Mouse (Mus musculus) lung, embryonic 14.5 days (tissue): Measurements from ENCODE around the gene Nsun2. TPM values are rescaled to one million over a fixed set of nuclear protein-coding genes. Genes with fewer than 3 reads are reported as not detected.

Experiments used
- ATAC-seq: fragments of 200-750 bp; cut with Nextera tagmentation; 2 replicates; pipeline ENCODE4 v1.8.0; 2017; ENCODE audit warnings: mild to moderate bottlenecking, moderate TSS enrichment, moderate library complexity; ENCODE audit not compliant: insufficient read depth
- DNase-seq: peaks from one replicate; pipeline ENCODE4 v3.0.0-alpha.2; 2015
- H3K27ac ChIP-seq: fragments of 300-500 bp; sonication (generic); 2 replicates; pipeline ENCODE4 v1.5.1; 2014; ENCODE audit warnings: low read depth, mild to moderate bottlenecking, moderate library complexity
- H3K27me3 ChIP-seq: fragments of 300-500 bp; sonication (generic); 2 replicates; pipeline ENCODE4 v1.6.1; 2014; ENCODE audit warnings: low read length, control low read depth; ENCODE audit not compliant: insufficient read depth
- H3K36me3 ChIP-seq: fragments of 300-500 bp; sonication (generic); 2 replicates; pipeline ENCODE4 v1.6.1; 2014; ENCODE audit warnings: control low read depth; ENCODE audit not compliant: insufficient read depth
- H3K4me1 ChIP-seq: fragments of 300-500 bp; sonication (generic); 2 replicates; pipeline ENCODE4 v1.6.1; 2014; ENCODE audit warnings: antibody characterized with exemption, control low read depth; ENCODE audit not compliant: insufficient read depth
- H3K4me2 ChIP-seq: fragments of 300-500 bp; sonication (generic); 2 replicates; pipeline ENCODE4 v1.6.1; 2014; ENCODE audit warnings: mild to moderate bottlenecking
- H3K4me3 ChIP-seq: fragments of 300-500 bp; sonication (generic); 2 replicates; pipeline ENCODE4 v1.5.1; 2014; ENCODE audit warnings: low read depth, low read length
- H3K9ac ChIP-seq: fragments of 300-500 bp; sonication (generic); 2 replicates; pipeline ENCODE4 v1.6.1; 2014
- H3K9me3 ChIP-seq: fragments of 300-500 bp; sonication (generic); 2 replicates; pipeline ENCODE4 v1.6.1; 2016; ENCODE audit warnings: low read depth, low read length, control low read depth
- CTCF ChIP-seq: IDR thresholded peaks from 2 replicates; pipeline ENCODE4 v1.5.1; 2016; ENCODE audit warnings: antibody characterized with exemption, low read depth
- WGBS: fragments of 180-500 bp; shearing (Covaris S2); extraction: QIAGEN DNeasy Blood & Tissue Kit; methylation state at CpG from one replicate; pipeline ENCODE4 v1.1.7; 2014; 5-methylcytosine and 5-hydroxymethylcytosine counted together
- polyA plus RNA-seq: library from polyadenylated mRNA; unstranded; fragments of >200 nt; fragmentation: Nextera tagmentation; extraction: Ambion mirVana; gene quantifications from 2 replicates; pipeline ENCODE4 v1.2.1, GENCODE M21; 2014

Nsun2 gene
- polyA plus RNA-seq, 1 experiment from 2014 or later = 130 TPM

DNA sequence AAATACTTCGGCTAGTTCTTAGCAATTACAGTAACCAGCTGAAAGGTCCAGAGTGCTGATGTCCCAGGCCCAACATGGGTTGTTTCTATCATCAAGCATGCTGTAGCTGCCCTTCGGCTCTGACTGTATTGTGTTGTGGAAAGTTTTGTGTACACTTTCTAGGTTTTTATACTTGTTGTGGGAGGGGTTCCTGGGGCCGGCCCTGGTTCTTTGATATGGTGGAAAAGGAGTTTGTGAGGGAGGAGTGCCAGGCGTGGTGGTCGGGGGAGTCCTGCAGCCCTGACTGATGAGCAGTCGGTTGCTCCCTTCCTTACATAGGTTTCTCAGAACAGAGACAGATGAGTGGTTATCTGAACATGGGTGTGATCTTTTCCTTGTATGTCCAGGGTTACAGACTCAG, 103.3 kb downstream of the Nsun2 start:
- no peaks in the 10 kb centered on the region for H3K4me1 ChIP-seq
- H3K36me3 ChIP-seq = peaks cover 78% of the 10 kb centered on the region
- H3K4me2 ChIP-seq = no peak overlapping the region
- WGBS = 79% methylated on average over 6 of the region's 6 CpGs
- DNase-seq (no peak), ATAC-seq (no peak)
- TF ChIP-seq CTCF = no peak
- H3K9ac ChIP-seq = no peak overlapping the region
- H3K27ac ChIP-seq = no peak overlapping the region
- H3K27me3 ChIP-seq = no peaks in the 10 kb centered on the region
- H3K9me3 ChIP-seq = no peaks in the 10 kb centered on the region
- no peak overlapping the region for H3K4me3 ChIP-seq

DNA sequence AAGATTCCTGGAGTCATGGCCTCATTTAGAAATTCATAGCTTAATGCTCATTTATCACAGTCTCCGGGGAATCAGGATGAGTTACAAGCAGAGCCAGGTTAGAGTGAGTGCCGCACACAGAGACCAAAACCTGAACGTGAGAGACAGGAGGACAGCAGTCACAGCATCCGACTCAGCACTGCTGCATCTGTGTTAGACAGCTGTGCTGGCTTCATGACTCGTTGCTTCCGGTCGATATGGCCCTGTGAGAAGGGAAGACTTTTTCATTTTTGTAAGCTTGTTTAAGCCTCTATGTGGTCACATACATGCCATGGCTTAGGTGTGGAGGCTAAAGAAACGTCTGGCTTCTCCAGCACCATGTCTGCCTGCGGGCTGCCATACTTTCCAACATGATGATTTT, 104.1 kb downstream of the Nsun2 start:
- Histone ChIP-seq H3K4me3 (no peak overlapping the region), H3K9ac (no peak overlapping the region), H3K9me3 (no peaks in the 10 kb centered on the region), H3K4me1 (no peaks in the 10 kb centered on the region), H3K4me2 (no peak overlapping the region), H3K36me3 (peaks cover 70% of the 10 kb centered on the region), H3K27me3 (no peaks in the 10 kb centered on the region), H3K27ac (no peak overlapping the region)
- WGBS = 85% methylated on average over 9 of the region's 9 CpGs
- DNase-seq (no peak), ATAC-seq (no peak)
- no peak for TF ChIP-seq CTCF

GRCm38 (mm10) chr13:69638108-69638626, 104.6 kb downstream of the Nsun2 start:
- H3K4me1 ChIP-seq = no peaks in the 10 kb centered on the region
- WGBS = 78% methylated on average over 6 of the region's 6 CpGs
- H3K4me2 ChIP-seq = no peak overlapping the region
- ATAC-seq (no peak), DNase-seq (no peak)
- H3K4me3 ChIP-seq = no peak overlapping the region
- H3K27me3 ChIP-seq = no peaks in the 10 kb centered on the region
- peaks cover 65% of the 10 kb centered on the region for H3K36me3 ChIP-seq
- TF ChIP-seq CTCF = no peak
- H3K9ac ChIP-seq = no peak overlapping the region
- H3K27ac ChIP-seq = no peak overlapping the region
- H3K9me3 ChIP-seq = no peaks in the 10 kb centered on the region

DNA sequence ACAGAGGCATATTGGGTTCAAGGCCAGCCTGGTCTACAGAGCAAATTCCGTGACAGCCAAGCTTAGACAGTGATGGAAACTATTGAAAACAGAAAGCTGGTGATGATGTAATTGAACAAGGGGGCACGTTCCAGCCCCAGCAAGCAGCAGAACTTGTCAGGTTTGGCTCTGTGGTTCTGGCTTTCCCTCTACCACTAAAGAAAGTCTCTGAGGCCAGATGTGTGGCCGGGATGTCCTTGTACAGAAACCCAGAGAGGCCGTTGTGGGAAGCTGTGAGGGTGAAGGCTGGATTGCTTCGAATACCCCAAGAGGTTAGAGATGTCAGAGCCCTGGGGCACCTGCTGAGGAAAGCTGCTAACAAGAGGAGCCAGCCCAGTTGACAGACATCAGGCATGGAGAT, 105.7 kb downstream of the Nsun2 start:
- ATAC-seq = no peak
- no peaks in the 10 kb centered on the region for H3K9me3 ChIP-seq

GRCm38 (mm10) chr13:69640126-69640525, 106.6 kb downstream of the Nsun2 start:
- DNase-seq (no peak), ATAC-seq (no peak)
- Histone ChIP-seq H3K27ac (no peak overlapping the region), H3K9me3 (no peaks in the 10 kb centered on the region), H3K4me1 (no peaks in the 10 kb centered on the region), H3K4me2 (no peak overlapping the region), H3K36me3 (peaks cover 46% of the 10 kb centered on the region), H3K9ac (no peak overlapping the region), H3K27me3 (no peaks in the 10 kb centered on the region), H3K4me3 (no peak overlapping the region)
- TF ChIP-seq CTCF = no peak
- 95% methylated on average over 4 of the region's 4 CpGs for WGBS

More for the DNA sequence above, 105.7 kb downstream of the Nsun2 start:
- H3K4me2 ChIP-seq = no peak overlapping the region
- no peak overlapping the region for H3K9ac ChIP-seq
- no peak overlapping the region for H3K4me3 ChIP-seq
- 84% methylated on average over 5 of the region's 5 CpGs for WGBS
- no peaks in the 10 kb centered on the region for H3K4me1 ChIP-seq
- no peak overlapping the region for H3K27ac ChIP-seq
- TF ChIP-seq CTCF = no peak
- no peaks in the 10 kb centered on the region for H3K27me3 ChIP-seq
- peaks cover 54% of the 10 kb centered on the region for H3K36me3 ChIP-seq
- DNase-seq = no peak

- Histone ChIP-seq H3K9me3 (no peaks in the 10 kb centered on the region), H3K27me3 (no peaks in the 10 kb centered on the region), H3K4me3 (no peak overlapping the region), H3K4me2 (no peak overlapping the region), H3K9ac (no peak overlapping the region), H3K4me1 (no peaks in the 10 kb centered on the region), H3K36me3 (peaks cover 42% of the 10 kb centered on the region), H3K27ac (no peak overlapping the region)
- no peak for DNase-seq
- WGBS = 79% methylated on average over 4 of the region's 4 CpGs
- TF ChIP-seq CTCF = no peak
- no peak for ATAC-seq
Measured at GRCm38 (mm10) chr13:69640541-69640940, 107.0 kb downstream of the Nsun2 start.

GRCm38 (mm10) chr13:69641017-69641416, 107.5 kb downstream of the Nsun2 start:
- H3K4me3 ChIP-seq = no peak overlapping the region
- no peak for TF ChIP-seq CTCF
- DNase-seq = no peak
- no peak overlapping the region for H3K9ac ChIP-seq
- no peak for ATAC-seq
- no peaks in the 10 kb centered on the region for H3K27me3 ChIP-seq
- H3K36me3 ChIP-seq = peaks cover 37% of the 10 kb centered on the region
- no peak overlapping the region for H3K27ac ChIP-seq
- H3K4me2 ChIP-seq = no peak overlapping the region
- 85% methylated on average over 3 of the region's 3 CpGs for WGBS
- H3K4me1 ChIP-seq = no peaks in the 10 kb centered on the region
- H3K9me3 ChIP-seq = no peaks in the 10 kb centered on the region
